Mouse (Mus musculus): Measurements from ENCODE around the gene Zfp592.

DNA sequence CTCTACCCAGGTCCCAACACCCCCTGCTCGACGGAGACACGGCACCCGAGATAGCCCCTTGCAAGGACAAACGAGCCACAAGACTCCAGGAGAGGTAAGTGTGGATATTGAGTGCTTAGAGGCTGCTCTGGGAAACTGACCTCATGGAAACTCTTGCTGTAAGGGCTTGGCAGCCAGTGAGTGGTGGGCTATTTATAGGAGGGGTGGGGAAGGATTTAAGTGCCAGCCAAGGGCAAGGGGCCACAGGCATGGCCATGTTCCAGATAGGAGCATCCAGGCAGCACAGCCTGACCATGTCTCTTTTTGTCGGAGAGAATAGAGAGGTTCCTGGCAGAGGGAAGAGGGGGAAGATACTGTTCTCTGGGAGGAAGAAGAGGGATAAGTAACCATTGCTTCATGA lies 85.3 kb downstream of the Zfp592 start:
- TF ChIP-seq POLR2A (IDR thresholded peaks at IDR 0.05; ENCODE audit: extremely low read depth, insufficient read depth, low read length) (no peak), CTCF (IDR thresholded peaks at IDR 0.05; ENCODE audit: extremely low read depth, insufficient read depth, low read length) (no peak)
